Mouse (Mus musculus) CH12.LX (cell line): ENCODE results near the gene Lama1. TPM values are rescaled to one million over a fixed set of nuclear protein-coding genes. Genes with fewer than 3 reads are reported as not detected.

Experiments used
- DNase-seq: peaks from one replicate; pipeline ENCODE4 v3.0.0-alpha.2; 2013; ENCODE audit errors: extremely low read depth
- H3K27ac ChIP-seq: 2 replicates; pipeline ENCODE4 v1.5.1; 2012; ENCODE audit warnings: low read depth, mild to moderate bottlenecking, control low read depth, moderate library complexity; ENCODE audit not compliant: insufficient read depth
- H3K27me3 ChIP-seq: replicated peaks from 2 replicates; pipeline ENCODE3; 2012; ENCODE audit warnings: inconsistent platforms
- H3K36me3 ChIP-seq, 2 experiments: replicated peaks in 1 of 2; 2 replicates each; pipeline versions ENCODE3 to v1.6.1; 2012; ENCODE audit warnings: inconsistent platforms in 1 of 2, low read length in 1 of 2, mild to moderate bottlenecking in 1 of 2, mixed read lengths in 1 of 2, moderate library complexity in 1 of 2; ENCODE audit not compliant: control insufficient read depth in 1 of 2, insufficient read depth in 1 of 2
- H3K4me1 ChIP-seq, 2 experiments: 2 replicates each; pipeline ENCODE4 v1.6.1; 2012; ENCODE audit warnings: inconsistent platforms in 1 of 2, moderate library complexity in 1 of 2; ENCODE audit not compliant: insufficient read depth in 2 of 2, control insufficient read depth in 1 of 2
- H3K4me2 ChIP-seq: 2 replicates; pipeline ENCODE4 v1.6.1; 2012; ENCODE audit warnings: low read depth, mild to moderate bottlenecking, control low read depth; ENCODE audit not compliant: poor library complexity, insufficient read depth, severe bottlenecking
- H3K4me3 ChIP-seq, 3 experiments: fragments of 150-350 bp in 1 of 3; sonication (generic) in 1 of 3; replicated peaks in 1 of 3; 2 replicates each; pipeline versions ENCODE3 to v1.5.1; 2011 to 2012; ENCODE audit warnings: low read depth in 2 of 3, low read length in 2 of 3, mild to moderate bottlenecking in 2 of 3, moderate library complexity in 2 of 3, control low read depth in 1 of 3, improper control_type of control experiment in 1 of 3, inconsistent platforms in 1 of 3, mixed read lengths in 1 of 3; ENCODE audit not compliant: poor library complexity in 1 of 3
- H3K79me2 ChIP-seq: replicated peaks from 2 replicates; pipeline ENCODE4 v1.6.1; 2012; ENCODE audit warnings: mild to moderate bottlenecking, moderate library complexity; ENCODE audit not compliant: control insufficient read depth, poor library complexity, insufficient read depth, severe bottlenecking; ENCODE audit errors: extremely low read depth
- H3K9ac ChIP-seq: 2 replicates; pipeline ENCODE4 v1.6.1; 2012; ENCODE audit warnings: low read depth, mild to moderate bottlenecking, control low read depth, moderate library complexity; ENCODE audit not compliant: insufficient read depth
- H3K9me3 ChIP-seq: replicated peaks from 2 replicates; pipeline ENCODE3; 2012; ENCODE audit warnings: low read length, inconsistent platforms, mixed read lengths
- BHLHE40 ChIP-seq: IDR thresholded peaks from 2 replicates; pipeline ENCODE4 v1.6.1; 2011; ENCODE audit warnings: mild to moderate bottlenecking, low read depth, low read length, improper control_type of control experiment
- CHD1 ChIP-seq: IDR thresholded peaks from 2 replicates; pipeline ENCODE4 v1.6.1; 2012; ENCODE audit warnings: low read depth, low read length, improper control_type of control experiment, inconsistent platforms
- CHD2 ChIP-seq: IDR thresholded peaks from 2 replicates; pipeline ENCODE4 v1.6.1; 2011; ENCODE audit warnings: low read length, improper control_type of control experiment
- CTCF ChIP-seq, 2 experiments: IDR thresholded peaks in 1 of 2; conservative IDR thresholded peaks in 1 of 2; 2 replicates each; pipeline ENCODE4 v1.5.1; 2011 to 2012; ENCODE audit warnings: low read depth in 2 of 2, low read length in 2 of 2, improper control_type of control experiment in 1 of 2, inconsistent platforms in 1 of 2, mild to moderate bottlenecking in 1 of 2, moderate library complexity in 1 of 2
- E2F4 ChIP-seq: IDR thresholded peaks from 2 replicates; pipeline ENCODE4 v1.6.1; 2011; ENCODE audit warnings: low read depth, low read length, improper control_type of control experiment; ENCODE audit not compliant: insufficient replicate concordance
- GABPA ChIP-seq: IDR thresholded peaks from 2 replicates; pipeline ENCODE4 v1.6.1; 2012; ENCODE audit warnings: low read depth, low read length, improper control_type of control experiment, inconsistent platforms; ENCODE audit not compliant: insufficient replicate concordance
- KAT2A ChIP-seq: IDR thresholded peaks from 2 replicates; pipeline ENCODE4 v1.6.1; 2012; ENCODE audit warnings: low read length, improper control_type of control experiment, inconsistent platforms; ENCODE audit not compliant: insufficient replicate concordance
- MAX ChIP-seq: IDR thresholded peaks from 2 replicates; pipeline ENCODE4 v1.6.1; 2011; ENCODE audit warnings: low read length, improper control_type of control experiment
- MXI1 ChIP-seq: IDR thresholded peaks from 2 replicates; pipeline ENCODE4 v1.6.1; 2011; ENCODE audit warnings: mild to moderate bottlenecking, low read depth, low read length, improper control_type of control experiment
- NELFE ChIP-seq: IDR thresholded peaks from 2 replicates; pipeline ENCODE4 v1.6.1; 2011; ENCODE audit warnings: low read depth, low read length, improper control_type of control experiment
- RCOR1 ChIP-seq: conservative IDR thresholded peaks from 2 replicates; pipeline ENCODE4 v1.6.1; 2012; ENCODE audit warnings: low read depth, mild to moderate bottlenecking, inconsistent platforms, low read length, improper control_type of control experiment
- SMC3 ChIP-seq: IDR thresholded peaks from 2 replicates; pipeline ENCODE4 v1.6.1; 2011; ENCODE audit warnings: low read depth, low read length, improper control_type of control experiment
- TBP ChIP-seq: conservative IDR thresholded peaks from 2 replicates; pipeline ENCODE4 v1.6.1; 2011; ENCODE audit warnings: low read depth, low read length, improper control_type of control experiment
- TCF12 ChIP-seq: IDR thresholded peaks from 2 replicates; pipeline ENCODE4 v1.6.1; 2014; ENCODE audit warnings: low read depth, mild to moderate bottlenecking, inconsistent platforms, low read length, improper control_type of control experiment
- USF1 ChIP-seq: IDR thresholded peaks from 2 replicates; pipeline ENCODE4 v1.6.1; 2014; ENCODE audit warnings: low read depth, mild to moderate bottlenecking, inconsistent platforms, low read length, improper control_type of control experiment
- ZC3H11A ChIP-seq: IDR thresholded peaks from 2 replicates; pipeline ENCODE4 v1.6.1; 2012; ENCODE audit warnings: low read depth, mild to moderate bottlenecking, inconsistent platforms, low read length, improper control_type of control experiment
- ZKSCAN1 ChIP-seq: IDR thresholded peaks from 2 replicates; pipeline ENCODE4 v1.6.1; 2012; ENCODE audit warnings: low read depth, inconsistent platforms, low read length, improper control_type of control experiment, borderline replicate concordance
- ZMIZ1 ChIP-seq: IDR thresholded peaks from 2 replicates; pipeline ENCODE4 v1.6.1; 2012; ENCODE audit warnings: low read depth, mild to moderate bottlenecking, inconsistent platforms, low read length, improper control_type of control experiment
- ZNF384 ChIP-seq: IDR thresholded peaks from 2 replicates; pipeline ENCODE4 v1.6.1; 2012; ENCODE audit warnings: low read depth, low read length, improper control_type of control experiment, inconsistent platforms
- dilution Hi-C: fragments of 300-500 bp; cut with MboI; formaldehyde crosslinking; loops from 2 replicates; pipeline ENCODE4 v1.14.3; 2020; ENCODE audit warnings: low sequenced_read_pairs; ENCODE audit not compliant: extremely low pct_unique_long_range_greater_than_20kb, extremely low pct_ligation_motif_present
- in situ Hi-C: fragments of 300-500 bp; cut with MboI; formaldehyde crosslinking; loops from 3 replicates; pipeline ENCODE4 v1.14.3; 2019; ENCODE audit warnings: low sequenced_read_pairs, low pct_ligation_motif_present, low pct_unique_long_range_greater_than_20kb, mixed read lengths
- polyA plus RNA-seq: library from polyadenylated mRNA; unstranded; fragments of >175 nt; gene quantifications from 2 replicates; pipeline ENCODE4 v1.2.1, GENCODE M21; 2012; ENCODE audit warnings: low read depth; ENCODE audit not compliant: insufficient read length
- total RNA-seq, 2 experiments: library from RNA; depleted of rRNA; stranded (reverse); fragments of 300-350 nt in 1 of 2; fragments of >200 nt in 1 of 2; gene quantifications; 2 replicates each; pipeline ENCODE4 v1.2.3; 2012 to 2014

Lama1 gene
- total and polyA plus RNA-seq, 3 experiments, result not detected

DNA sequence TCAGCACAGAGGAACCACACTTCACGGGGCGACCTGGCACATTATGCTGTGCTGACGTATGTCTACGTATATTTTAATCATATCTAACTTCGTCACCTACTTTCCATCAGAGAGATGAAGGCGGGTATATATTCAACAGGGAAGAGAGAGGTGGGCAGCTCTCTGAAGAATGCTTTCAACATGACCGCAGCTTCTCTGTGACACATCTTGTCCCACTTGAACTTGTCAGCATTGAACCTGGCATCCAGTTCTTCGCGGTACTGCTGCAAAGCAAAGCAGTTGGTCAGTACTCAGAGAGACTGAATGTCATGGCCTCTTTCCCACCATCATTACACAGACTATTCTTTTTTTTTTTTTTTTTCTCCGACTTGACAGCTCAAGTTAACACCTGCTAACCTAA, 167.3 kb downstream of the Lama1 start:
- in situ Hi-C loops, result no loop called here

DNA sequence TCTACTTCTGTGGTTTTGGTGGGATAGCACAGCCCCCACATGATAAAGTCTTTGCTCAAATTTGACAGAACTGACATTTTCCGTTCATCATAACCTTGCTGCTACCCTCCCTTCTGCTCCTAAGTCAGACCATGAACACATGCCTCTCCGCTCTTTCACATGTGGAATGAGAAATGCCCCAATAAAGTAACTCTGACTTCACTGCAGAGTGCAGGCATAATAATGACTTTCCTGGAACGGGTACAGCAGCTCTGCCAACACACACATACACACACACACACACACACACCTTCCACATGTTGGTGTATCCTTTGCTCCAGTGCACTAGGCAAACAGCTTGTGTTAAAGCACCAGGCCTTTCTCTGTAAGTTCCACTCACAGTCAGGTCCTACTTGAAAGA, 167.9 kb downstream of the Lama1 start:
- H3K4me3 ChIP-seq, result no peak overlapping the region
- no peaks in the 10 kb centered on the region for H3K79me2 ChIP-seq
- in situ Hi-C loops (no loop called here), dilution Hi-C loops (no loop called here)
- H3K27me3 ChIP-seq, result no peaks in the 10 kb centered on the region
- H3K4me2 ChIP-seq, result no peak overlapping the region
- DNase-seq, result no peak
- H3K36me3 ChIP-seq, result no peaks in the 10 kb centered on the region
- no peaks in the 10 kb centered on the region for H3K4me1 ChIP-seq
- no peak overlapping the region for H3K9ac ChIP-seq
- no peak overlapping the region for H3K27ac ChIP-seq
- H3K9me3 ChIP-seq, result peaks cover 83% of the 10 kb centered on the region
- TF ChIP-seq GABPA (no peak), TBP (no peak), CTCF (conservative IDR thresholded peaks at IDR 0.05 in 1 of 2, IDR thresholded peaks at IDR 0.05 in 1 of 2; ENCODE audit: low read depth in 2 of 2, low read length in 2 of 2) (no peak), ZC3H11A (no peak), KAT2A (no peak), ZKSCAN1 (no peak), E2F4 (no peak), TCF12 (no peak), BHLHE40 (no peak), MXI1 (no peak), MAX (no peak), CHD2 (no peak), CHD1 (no peak), SMC3 (no peak), USF1 (no peak), ZNF384 (no peak), NELFE (no peak)

More for the DNA sequence above, 167.3 kb downstream of the Lama1 start:
- H3K27ac ChIP-seq, result no peak overlapping the region
- no peak for DNase-seq
- H3K9me3 ChIP-seq, result peaks cover 83% of the 10 kb centered on the region
- H3K36me3 ChIP-seq, result no peaks in the 10 kb centered on the region
- TF ChIP-seq RCOR1, result no peak
- no peak for TF ChIP-seq ZMIZ1
- TF ChIP-seq, all 38 proteins: peak for 0
- no peaks in the 10 kb centered on the region for H3K4me1 ChIP-seq
- H3K79me2 ChIP-seq, result no peaks in the 10 kb centered on the region
- H3K9ac ChIP-seq, result no peak overlapping the region
- H3K4me2 ChIP-seq, result no peak overlapping the region
- dilution Hi-C loops, result no loop called here
- no peak overlapping the region for H3K4me3 ChIP-seq
- no peaks in the 10 kb centered on the region for H3K27me3 ChIP-seq
